Mouse (Mus musculus) kidney, adult 2 months (tissue): Measurements from ENCODE around the gene Stk16.

Experiments
- CTCF ChIP-seq: fragments of 200-500 bp; conservative IDR thresholded peaks from 2 replicates; pipeline ENCODE4 v1.5.1; 2011; ENCODE audit warnings: low read depth, mild to moderate bottlenecking, control low read depth, low read length, moderate library complexity, mixed read lengths; ENCODE audit not compliant: insufficient read depth, insufficient read length
- POLR2A ChIP-seq: fragments of 200-500 bp; IDR thresholded peaks from one replicate; pipeline ENCODE4 v1.6.1; 2011; ENCODE audit warnings: low read depth, low read length, control low read depth

- no peak for TF ChIP-seq CTCF
- no peak for TF ChIP-seq POLR2A
Measured at GRCm38 (mm10) chr1:75262969-75263951, 52.6 kb downstream of the Stk16 start.
